Mouse (Mus musculus) mouse trophoblast stem cell (cell line): ENCODE results near the gene Rprd1b.

Source experiments
- in situ Hi-C, 2 experiments: fragments of 300-500 bp; cut with MseI, MboI; formaldehyde crosslinking; loops; 2 replicates in 1 of 2; 3 replicates in 1 of 2; pipeline ENCODE4 v1.15.1; 2025

Gene Rprd1b

GRCm38 (mm10) chr2:158121645-158122326 lies 93.5 kb downstream of the Rprd1b start:
- in situ Hi-C loops, result no loop called here

- in situ Hi-C loops, result no loop called here
Measured at GRCm38 (mm10) chr2:158122814-158123213, 94.5 kb downstream of the Rprd1b start.

GRCm38 (mm10) chr2:158127245-158127644 lies 98.9 kb downstream of the Rprd1b start:
- in situ Hi-C loops, result no loop called here

DNA sequence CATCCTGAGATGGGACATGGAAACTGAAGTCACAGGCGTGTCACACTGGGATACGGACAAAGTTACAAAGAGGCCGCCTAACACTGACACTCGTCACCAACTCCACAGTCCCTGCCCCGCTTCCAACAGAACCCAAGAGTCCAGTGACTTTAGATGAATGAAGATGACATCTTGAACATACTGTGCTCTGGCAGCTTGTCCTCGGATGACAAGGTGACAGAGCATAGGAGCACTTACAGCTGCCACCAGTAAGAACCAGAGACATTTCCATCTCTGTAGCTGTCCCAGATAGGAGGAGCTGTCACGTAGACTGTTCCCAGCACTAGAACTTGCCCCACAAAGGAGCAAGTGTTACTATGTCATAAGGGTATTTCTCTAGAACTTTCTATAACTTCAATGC lies 99.6 kb downstream of the Rprd1b start:
- in situ Hi-C loops, result no loop called here

GRCm38 (mm10) chr2:158128461-158129130 lies 100.3 kb downstream of the Rprd1b start:
- in situ Hi-C loops, result no loop called here

- in situ Hi-C loops, result no loop called here
Measured at GRCm38 (mm10) chr2:158129291-158130002, 101.2 kb downstream of the Rprd1b start.

- in situ Hi-C loops, result no loop called here
Measured at GRCm38 (mm10) chr2:158130391-158130986, 102.2 kb downstream of the Rprd1b start.

- in situ Hi-C loops, result no loop called here
Measured at GRCm38 (mm10) chr2:158131197-158131835, 103.0 kb downstream of the Rprd1b start.

DNA sequence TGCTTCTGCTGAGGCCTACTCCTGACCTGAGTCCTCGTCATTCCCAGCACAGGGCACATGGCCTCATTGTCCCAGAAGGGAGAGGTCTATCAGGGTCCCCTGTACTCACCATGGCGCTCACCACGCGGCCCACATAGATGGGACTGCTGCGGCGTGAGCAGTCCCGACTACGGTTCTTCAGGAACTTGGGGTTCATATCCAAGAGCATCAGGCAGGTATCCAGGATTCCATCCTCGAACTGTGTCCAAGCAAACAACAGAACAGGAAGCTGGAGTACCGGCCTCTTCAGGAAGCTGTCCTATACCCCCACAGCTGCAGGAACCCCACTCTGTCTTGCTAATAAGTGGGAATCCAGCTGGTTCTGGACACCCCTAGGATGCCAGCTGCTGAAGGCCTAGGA lies 104.0 kb downstream of the Rprd1b start:
- in situ Hi-C loops, result no loop called here

DNA sequence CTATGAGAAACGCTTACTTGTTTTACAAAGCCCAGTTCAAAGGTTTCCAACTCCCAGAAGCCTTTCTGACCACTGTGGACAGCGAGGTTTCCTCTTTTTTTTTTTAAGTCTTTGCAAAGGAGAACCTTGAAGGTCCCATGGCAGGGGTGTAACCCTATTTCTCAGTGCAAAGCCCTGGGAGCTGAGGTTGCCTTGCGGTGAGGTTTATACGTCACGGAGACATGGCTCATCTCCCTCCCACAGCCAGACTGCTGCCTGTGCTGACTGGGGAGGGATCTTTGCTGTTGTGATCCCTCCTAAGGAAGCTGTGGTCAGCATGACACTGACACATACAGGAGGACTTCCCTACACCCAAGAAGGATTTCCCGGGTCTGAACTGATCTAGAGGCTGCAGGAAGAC lies 104.8 kb downstream of the Rprd1b start:
- in situ Hi-C loops, result no loop called here

GRCm38 (mm10) chr2:158136205-158136604 lies 107.9 kb downstream of the Rprd1b start:
- in situ Hi-C loops, result no loop called here

DNA sequence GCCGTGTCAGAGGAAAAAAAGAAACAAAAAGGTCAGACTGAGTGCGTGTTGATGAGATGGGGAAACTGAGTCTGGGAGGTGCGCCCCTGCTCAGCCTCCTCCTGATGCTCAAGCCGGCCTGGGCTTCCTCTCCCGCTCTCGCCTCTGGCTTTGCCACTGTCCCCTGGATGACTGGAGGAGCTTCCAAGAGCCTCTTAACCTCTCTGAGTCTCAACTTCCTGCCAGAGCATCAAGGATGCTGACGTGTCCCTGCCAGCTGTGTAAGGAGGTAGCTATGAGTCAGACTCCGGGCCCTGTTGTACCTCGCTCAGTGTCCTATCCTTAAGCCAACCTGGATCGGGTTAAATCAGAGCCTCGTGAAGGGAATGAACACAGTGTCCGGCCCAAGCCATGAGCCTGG lies 109.5 kb downstream of the Rprd1b start:
- in situ Hi-C loops, result no loop called here

DNA sequence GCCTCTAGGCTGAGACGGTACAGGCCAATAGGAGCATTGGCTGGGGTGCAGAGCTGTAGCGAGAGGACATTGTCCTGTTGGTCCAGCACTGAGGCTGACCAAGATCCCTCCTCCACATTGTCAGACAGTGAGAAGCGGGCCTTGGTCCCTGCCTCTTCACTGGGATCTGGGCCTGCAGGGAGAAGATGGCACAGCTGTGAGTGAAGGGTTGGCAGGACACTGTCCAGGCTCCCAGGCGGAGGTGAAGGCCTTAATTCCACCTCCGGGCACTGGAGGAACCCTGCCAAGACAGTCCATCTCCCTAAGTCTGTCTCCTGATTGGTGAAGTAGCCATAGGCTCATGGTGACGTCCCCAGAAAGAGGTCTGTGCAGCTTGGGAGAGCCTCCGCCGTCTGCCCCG lies 110.5 kb downstream of the Rprd1b start:
- in situ Hi-C loops, result no loop called here

GRCm38 (mm10) chr2:158139628-158140027 lies 111.3 kb downstream of the Rprd1b start:
- in situ Hi-C loops, result no loop called here

DNA sequence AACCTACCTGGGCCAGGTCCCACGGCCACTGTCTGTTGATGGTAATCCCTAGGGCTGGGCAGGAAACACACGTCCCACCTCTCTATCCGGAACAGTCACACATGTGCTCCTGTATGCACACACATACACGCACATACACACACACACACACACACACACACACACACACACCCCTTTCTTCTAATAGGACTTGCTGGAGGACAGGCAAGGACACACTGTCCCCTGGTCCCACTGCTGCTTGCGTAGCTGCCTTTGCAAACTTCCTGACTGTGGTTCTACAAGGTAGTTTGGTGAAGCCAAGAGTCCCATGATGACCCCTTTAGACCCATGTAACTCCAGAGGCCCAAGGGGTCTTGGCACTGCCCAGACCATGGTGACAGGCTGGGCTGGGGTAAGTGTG lies 112.4 kb downstream of the Rprd1b start:
- in situ Hi-C loops, result no loop called here

DNA sequence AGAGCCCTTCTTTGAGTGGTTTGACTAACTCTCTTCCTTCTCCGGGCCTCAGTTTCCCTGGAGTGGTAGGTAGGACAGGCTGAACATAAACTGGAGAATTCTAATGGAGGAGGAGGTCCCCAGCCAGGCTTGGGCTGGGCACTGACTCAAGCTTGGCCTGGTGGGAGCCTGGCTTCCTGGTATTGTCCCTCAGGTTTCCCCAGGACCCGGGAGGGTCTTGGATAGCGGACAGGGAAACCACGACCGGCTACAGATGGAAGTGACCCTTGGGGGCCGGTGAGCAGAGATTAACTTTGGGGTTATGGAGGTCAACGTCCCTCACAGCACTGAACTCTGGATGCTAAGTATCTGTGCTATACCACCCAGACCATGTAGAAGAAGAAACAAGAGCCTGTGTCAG lies 113.0 kb downstream of the Rprd1b start:
- in situ Hi-C loops, result no loop called here

DNA sequence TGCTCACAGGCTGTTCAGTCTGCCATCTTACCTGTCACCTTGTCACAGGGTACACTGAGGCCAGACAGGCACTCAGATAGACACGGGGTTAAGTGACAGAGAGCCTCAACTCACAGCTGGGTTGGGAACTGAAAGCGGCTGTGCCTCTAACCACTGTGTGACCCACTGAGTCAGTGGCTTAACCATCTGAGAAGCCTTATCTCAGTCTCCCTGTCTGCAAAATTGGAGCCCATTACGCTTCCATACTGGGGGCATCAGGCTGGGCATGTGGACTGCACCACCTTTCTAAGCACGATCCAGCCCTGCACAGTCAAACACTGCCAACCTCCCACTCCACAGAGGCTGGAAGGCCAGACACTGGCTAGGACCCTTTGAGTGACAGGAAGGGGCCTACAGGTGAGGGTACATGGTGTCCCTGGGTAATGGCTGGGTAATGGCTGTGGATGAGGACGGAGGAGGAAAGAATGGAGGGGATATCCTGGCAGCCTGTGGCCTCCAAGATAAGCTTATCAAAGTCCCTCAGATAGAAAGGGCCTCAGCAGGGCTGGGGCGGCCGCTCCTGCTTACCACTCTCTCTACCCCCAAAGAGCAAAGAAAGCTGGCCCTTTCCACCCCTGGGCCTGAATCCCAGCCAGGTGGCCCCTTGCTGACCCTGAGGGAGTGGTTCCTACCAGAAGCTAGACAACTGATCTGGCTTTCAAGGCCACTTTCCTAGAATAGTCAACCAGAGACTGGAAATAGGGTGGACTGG lies 113.6 kb downstream of the Rprd1b start:
- in situ Hi-C loops, result no loop called here

GRCm38 (mm10) chr2:158142981-158143380 lies 114.7 kb downstream of the Rprd1b start:
- in situ Hi-C loops, result no loop called here

GRCm38 (mm10) chr2:158143816-158144215 lies 115.5 kb downstream of the Rprd1b start:
- in situ Hi-C loops, result no loop called here

GRCm38 (mm10) chr2:158144263-158144662 lies 116.0 kb downstream of the Rprd1b start:
- in situ Hi-C loops, result no loop called here
